Mouse (Mus musculus) liver, adult (tissue): ENCODE results near the gene Slc25a36.

Experiments
- GATA4 ChIP-seq: IDR thresholded peaks from 2 replicates; pipeline ENCODE4 v1.6.1; 2014; ENCODE audit warnings: mild to moderate bottlenecking, low read length; ENCODE audit not compliant: insufficient replicate concordance

Slc25a36 gene

DNA sequence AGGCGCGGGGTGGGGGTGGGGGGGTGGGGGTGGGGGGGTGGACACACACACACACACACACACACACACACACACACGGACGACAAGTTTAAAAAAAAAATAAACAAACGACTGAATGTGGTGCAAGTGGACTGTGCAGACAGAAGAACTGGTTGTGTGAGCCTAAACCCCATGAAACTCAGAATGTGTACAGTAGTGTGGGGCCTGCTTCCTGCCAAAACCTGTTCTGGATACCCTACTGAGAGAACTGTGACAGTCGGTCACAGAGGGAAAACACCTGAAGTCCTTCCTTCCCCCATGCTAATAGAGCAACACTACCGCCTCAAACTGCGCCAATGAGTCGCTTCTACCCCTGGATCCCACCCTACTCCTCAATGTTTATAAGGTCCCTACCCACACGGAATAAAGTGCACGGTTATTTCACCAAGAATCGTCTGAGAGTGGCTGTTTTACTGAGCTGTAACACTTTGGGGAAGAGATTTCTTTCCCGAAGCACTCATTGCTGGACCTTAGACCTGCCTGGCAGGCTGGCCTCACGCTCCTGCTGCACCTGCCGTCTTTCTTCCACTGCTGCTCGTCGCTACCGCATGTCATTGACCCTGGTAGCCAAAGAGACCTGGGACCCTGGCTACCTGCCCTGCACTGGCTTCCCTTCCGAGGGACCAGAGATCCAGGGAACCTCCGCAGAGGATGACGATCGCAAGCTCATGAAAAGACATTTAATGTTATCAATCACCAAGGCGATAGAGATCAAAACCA lies 13.2 kb upstream of the Slc25a36 start:
- no peak for TF ChIP-seq GATA4

GRCm38 (mm10) chr9:97121432-97121831 lies 10.5 kb upstream of the Slc25a36 start:
- TF ChIP-seq GATA4: no peak

DNA sequence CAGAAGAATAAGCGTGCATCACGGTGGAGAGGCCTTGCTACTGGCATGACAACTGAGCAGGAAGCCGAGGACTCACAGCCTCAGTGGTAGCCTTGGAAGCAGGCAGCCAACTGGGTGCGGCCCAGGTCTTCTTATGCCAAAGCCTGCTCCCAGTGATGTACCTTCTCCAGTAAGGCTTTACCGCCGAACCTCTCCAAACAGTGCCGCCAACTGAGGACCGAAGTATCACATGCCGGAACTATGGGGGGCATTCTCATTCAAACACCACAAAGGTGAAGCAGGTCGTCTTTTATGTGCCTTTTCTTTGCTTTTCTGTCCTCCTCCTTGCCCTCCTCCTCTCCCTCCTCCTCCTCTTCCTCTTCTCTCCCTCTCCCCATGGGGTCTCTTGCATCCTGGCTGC lies 3.3 kb upstream of the Slc25a36 start:
- no peak for TF ChIP-seq GATA4

DNA sequence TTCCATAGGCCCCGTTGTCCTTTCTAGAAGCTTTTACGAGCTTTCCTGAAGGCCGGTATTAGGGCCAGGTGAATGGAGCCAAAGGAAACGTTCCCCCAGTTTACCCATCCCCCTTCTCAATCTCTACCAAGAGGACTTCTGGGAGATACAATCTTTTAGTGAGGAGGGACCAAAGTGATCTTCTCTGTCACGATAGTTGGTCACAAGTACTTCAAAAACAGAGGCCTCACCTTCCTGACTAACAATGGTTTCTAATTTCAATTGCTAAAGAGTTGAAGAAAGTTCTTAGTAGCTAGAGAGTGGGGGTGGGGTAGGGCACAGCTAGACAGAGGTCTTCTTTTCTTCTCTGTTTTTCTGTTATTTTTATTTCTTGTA lies 2.6 kb upstream of the Slc25a36 start:
- no peak for TF ChIP-seq GATA4

DNA sequence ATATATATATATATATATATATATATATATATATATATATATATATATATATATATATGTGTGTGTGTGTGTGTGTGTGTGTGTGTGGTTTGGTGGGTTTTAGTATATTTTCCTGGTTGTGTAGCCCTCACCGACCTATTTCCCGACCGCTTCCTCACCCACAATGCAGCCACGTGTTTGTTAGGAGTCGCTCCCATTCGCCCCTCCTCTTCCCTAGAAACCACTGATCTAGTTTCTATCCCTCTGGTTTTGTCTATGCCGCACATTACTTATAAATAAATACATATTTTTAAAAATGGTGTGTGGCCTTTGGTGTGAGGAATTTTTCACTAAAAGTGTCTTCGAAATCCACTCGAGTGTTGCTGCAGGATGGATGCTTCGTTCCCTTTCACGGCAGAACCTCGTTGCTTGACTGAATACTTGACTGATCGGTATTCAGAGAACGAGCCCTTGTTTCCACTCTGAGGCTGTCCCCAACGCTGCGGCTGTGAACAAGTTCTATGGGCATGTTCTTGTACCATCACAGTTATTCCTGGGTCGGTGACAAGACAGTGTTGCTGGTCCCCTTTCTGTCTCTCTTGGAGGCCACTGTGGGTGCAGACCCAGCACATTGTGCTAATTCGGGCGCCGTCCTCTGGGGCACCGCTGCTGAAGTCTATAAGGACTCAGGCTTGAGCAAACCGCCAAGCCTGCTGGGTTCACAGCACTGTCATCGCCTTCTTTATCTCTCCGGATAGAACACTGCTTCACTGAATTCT lies 2.0 kb upstream of the Slc25a36 start:
- TF ChIP-seq GATA4: no peak

- no peak for TF ChIP-seq GATA4
Observed at GRCm38 (mm10) chr9:97112238-97112637, 1.3 kb upstream of the Slc25a36 start.

DNA sequence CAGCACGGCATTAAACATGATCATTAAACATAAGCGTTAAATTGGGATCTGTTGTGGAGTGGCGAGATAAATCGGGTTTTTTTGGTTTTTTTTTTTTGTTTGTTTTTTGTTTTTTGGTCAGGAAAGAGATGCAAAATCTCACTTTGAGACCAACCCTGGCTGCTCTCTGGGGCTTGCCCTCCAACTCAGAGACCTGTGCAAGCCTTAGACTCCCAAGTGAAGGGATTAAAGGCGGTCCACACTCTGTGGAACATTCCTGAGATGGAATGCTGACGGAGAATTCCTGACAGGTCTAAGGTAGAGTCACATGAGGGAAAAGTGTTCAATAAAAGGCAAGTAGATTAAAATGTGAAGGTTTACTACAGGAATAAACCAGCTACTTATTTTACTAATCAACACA lies 549 bp upstream of the Slc25a36 start:
- no peak for TF ChIP-seq GATA4

DNA sequence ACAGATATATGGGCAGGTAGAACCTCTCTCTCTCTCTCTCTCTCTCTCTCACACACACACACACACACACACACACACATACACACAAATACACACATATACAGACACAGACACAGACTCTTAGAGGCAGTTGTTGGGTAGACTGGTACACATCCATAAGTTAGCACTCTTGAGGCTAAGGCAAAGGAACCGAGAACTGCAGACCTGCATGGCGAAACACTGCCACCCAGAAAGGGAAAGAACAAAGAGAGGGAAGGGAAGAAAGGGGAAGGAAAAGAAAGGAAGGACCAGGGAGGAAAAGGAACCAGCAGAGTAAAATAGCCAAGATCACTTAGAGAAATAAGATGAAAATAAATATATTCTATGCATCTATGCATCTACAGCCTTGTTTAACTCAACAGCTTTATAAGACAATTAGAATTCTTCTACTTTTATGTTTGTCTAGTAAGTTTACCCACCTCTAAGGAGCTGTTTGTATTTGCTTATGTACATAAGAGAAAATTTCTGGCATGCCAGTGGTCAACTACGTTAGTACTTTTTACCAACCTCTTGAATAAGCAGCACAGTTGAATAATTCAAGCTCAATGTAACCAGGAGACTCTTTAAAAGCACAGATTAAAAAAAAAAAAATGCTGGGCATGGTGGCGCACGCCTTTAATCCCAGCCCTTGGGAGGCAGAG lies 4.3 kb downstream of the Slc25a36 start:
- no peak for TF ChIP-seq GATA4

- no peak for TF ChIP-seq GATA4
Observed at GRCm38 (mm10) chr9:97105400-97105985, 5.5 kb downstream of the Slc25a36 start.

DNA sequence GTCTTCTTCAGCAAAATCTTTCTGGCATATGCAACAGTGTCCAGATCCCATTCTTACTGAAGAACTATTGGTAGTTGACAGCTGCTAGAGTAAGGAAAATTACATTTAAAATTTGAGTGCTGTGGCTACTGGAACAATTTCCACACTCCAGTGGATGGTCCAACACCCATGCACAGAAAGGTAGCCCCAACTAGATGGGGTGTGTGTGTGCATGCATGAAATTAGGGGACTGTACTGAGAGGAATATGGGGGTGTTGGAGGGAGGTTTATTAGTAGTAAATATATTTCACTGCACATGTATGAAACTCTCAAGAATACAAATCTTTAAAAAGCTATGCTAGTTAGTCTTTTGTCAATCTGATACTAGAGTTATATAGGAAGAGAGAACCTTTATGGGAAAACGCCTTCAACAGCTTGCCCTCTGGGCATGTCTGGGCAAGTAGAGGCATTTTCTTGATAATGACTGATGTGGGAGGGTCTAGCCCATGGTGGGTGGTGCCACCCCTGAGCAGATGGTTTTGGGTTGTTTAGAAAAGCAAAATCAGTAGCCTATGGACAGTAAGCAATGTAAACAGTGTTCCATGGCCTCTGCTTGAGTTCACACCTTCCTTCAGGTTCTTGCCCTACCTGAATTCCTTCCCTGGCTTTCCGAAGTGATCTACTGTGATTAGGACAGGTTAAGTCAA lies 7.4 kb downstream of the Slc25a36 start:
- no peak for TF ChIP-seq GATA4

- TF ChIP-seq GATA4: peak; percentile 75
Observed at GRCm38 (mm10) chr9:97098985-97099384, 12.0 kb downstream of the Slc25a36 start.

DNA sequence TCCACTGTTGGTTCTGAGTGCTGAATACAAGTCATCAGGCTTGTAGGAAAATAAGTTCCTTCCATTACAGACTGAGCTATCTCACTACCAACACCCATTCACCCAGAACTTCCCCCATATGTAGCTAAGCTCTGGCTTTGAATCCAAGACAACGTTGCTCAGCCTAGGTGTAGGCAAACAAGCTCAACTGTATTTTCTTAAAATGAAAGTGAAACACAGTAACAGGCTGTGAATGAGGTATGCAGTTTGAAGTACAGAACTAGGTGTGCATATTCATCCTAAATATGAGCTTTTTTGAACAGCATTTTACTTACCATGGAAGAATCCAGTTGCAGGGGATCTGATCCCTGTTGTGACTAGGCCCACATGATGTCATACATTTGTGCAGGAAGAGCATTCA lies 14.8 kb downstream of the Slc25a36 start:
- no peak for TF ChIP-seq GATA4

GRCm38 (mm10) chr9:97087850-97088249 lies 23.1 kb downstream of the Slc25a36 start:
- TF ChIP-seq GATA4: no peak

DNA sequence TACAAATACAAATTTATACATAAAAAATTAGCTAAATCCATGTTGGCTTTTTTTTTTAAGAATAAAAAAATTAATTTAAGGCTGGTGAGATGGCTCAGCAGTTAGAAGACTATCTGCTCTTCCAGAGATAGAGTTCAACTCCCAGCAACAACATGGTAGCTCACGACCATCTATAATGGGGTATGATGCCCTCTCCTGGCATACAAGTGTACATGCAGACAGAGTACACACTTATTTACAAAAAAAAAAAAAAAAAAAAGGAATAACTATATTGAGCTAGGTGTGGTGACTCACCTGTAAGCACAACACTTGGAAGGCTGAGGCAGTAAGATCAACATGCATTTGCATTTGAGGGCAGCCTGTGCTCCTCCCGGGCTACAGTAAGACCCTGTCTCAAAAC lies 26.3 kb downstream of the Slc25a36 start:
- no peak for TF ChIP-seq GATA4
